In genomic region chr12:82095396-82095795, GRCm38 (mm10) we compare ENCODE assay signal across 20 mouse cellular contexts.
DNase-seq lines count a peak whose midpoint lies in the region; ATAC-seq and TF ChIP-seq lines count a peak whose summit lies in the region.
"Had no signal": no experiment of that assay in that cellular context is flagged by ENCODE, and none has a peak within 500 bp of the region (broad histone marks: within the 10 kb centered on the region; RNA-seq: fewer than 3 reads in every experiment).

No protein-coding gene starts in this region.

- no peak for TF ChIP-seq RAD21 in MEL (IDR thresholded peaks at IDR 0.05; ENCODE audit: low read depth, low read length)

- no peaks in the 10 kb centered on the region; a peak in 1 of 4 replicates for H3K27me3 ChIP-seq in MEL (ENCODE audit: control insufficient read depth in 1 of 2, insufficient read depth in 2 of 2, low read length in 2 of 2)
- H3K27me3 ChIP-seq in forebrain, embryonic 15.5 days, result no peaks in the 10 kb centered on the region
- H3K27me3 ChIP-seq: embryonic facial prominence, embryonic 12.5 days; forebrain, embryonic 13.5 days had no signal

- WGBS in forebrain, embryonic 15.5 days, result 95% methylated on average over 1 of the region's 1 CpGs

- H3K4me3 ChIP-seq in MEL (ENCODE audit: control insufficient read depth in 1 of 2, insufficient read depth in 1 of 2, low read depth in 2 of 2, low read length in 2 of 2), result no peak overlapping the region
- H3K4me3 ChIP-seq in forebrain, embryonic 15.5 days, result no peak overlapping the region
- H3K4me3 ChIP-seq: embryonic facial prominence, embryonic 10.5 days; embryonic facial prominence, embryonic 12.5 days; forebrain, embryonic 13.5 days had no signal

- no peak for TF ChIP-seq CTCF in MEL (IDR thresholded peaks at IDR 0.05 in 2 of 3, conservative IDR thresholded peaks at IDR 0.05 in 1 of 3; ENCODE audit: control insufficient read depth in 1 of 3, insufficient read depth in 1 of 3, low read depth in 2 of 3, low read length in 3 of 3, poor library complexity in 1 of 3, severe bottlenecking in 1 of 3)

- H3K9ac ChIP-seq in MEL (ENCODE audit: control insufficient read depth, low read depth, low read length, poor library complexity, severe bottlenecking), result no peak overlapping the region
- no peak overlapping the region for H3K9ac ChIP-seq in forebrain, embryonic 15.5 days (replicated peaks)
- H3K9ac ChIP-seq: embryonic facial prominence, embryonic 12.5 days; forebrain, embryonic 13.5 days had no signal

- no peaks in the 10 kb centered on the region for H3K4me1 ChIP-seq in MEL (ENCODE audit: control insufficient read depth in 1 of 2, insufficient read depth in 2 of 2, low read length in 2 of 2)
- peaks cover 9% of the 10 kb centered on the region for H3K4me1 ChIP-seq in forebrain, embryonic 15.5 days

- no peaks in the 10 kb centered on the region for H3K79me2 ChIP-seq in MEL (ENCODE audit: control insufficient read depth, insufficient read depth, low read length, poor library complexity)

- DNase-seq in A20 (ENCODE audit: low read depth, low spot score), result peak; percentile 32
- peak; percentile 11 for DNase-seq in MEL (ENCODE audit: low read depth, low spot score)
- no peak for DNase-seq in heart, adult 11 months
- no peak for DNase-seq in urinary bladder, adult 18-20 months (ENCODE audit: low spot score in 2 of 2)
- DNase-seq: adrenal gland, adult 2 months; adrenal gland, postnatal 10 days; adrenal gland, postnatal 25 days; cerebellum, adult 11 months; cerebellum, adult 18-20 months; cerebellum, adult 8-10 months; cerebellum, adult 9-11 months; cerebellum, postnatal 14 days; cerebellum, postnatal 36 days had no signal

- H3K27ac ChIP-seq in MEL (ENCODE audit: control insufficient read depth, low read depth, low read length), result no peak overlapping the region
- no peak overlapping the region for H3K27ac ChIP-seq in forebrain, embryonic 15.5 days (replicated peaks)
- H3K27ac ChIP-seq: embryonic facial prominence, embryonic 10.5 days; embryonic facial prominence, embryonic 12.5 days; forebrain, embryonic 13.5 days had no signal

- TF ChIP-seq POLR2A in MEL (IDR thresholded peaks at IDR 0.05; ENCODE audit: control insufficient read depth in 1 of 2, insufficient read depth in 1 of 2, low read depth in 1 of 2, low read length in 2 of 2, poor library complexity in 1 of 2), result no peak

- ATAC-seq in granulocyte monocyte progenitor cell, adult 5-6 weeks (replicated peaks; ENCODE audit: poor library complexity, severe bottlenecking), result peak; percentile 63
- ATAC-seq in forebrain, embryonic 15.5 days (replicated peaks), result no peak
- ATAC-seq: forebrain, embryonic 13.5 days; forebrain, embryonic 16.5 days had no signal

- H3K36me3 ChIP-seq in MEL (ENCODE audit: control insufficient read depth in 1 of 2, insufficient read depth in 2 of 2, low read length in 2 of 2), result no peaks in the 10 kb centered on the region
- H3K36me3 ChIP-seq in forebrain, embryonic 15.5 days, result no peaks in the 10 kb centered on the region
- H3K36me3 ChIP-seq: embryonic facial prominence, embryonic 10.5 days; embryonic facial prominence, embryonic 12.5 days; G1E had no signal

- no peak for TF ChIP-seq EP300 in MEL (IDR thresholded peaks at IDR 0.05; ENCODE audit: low read depth in 1 of 2, low read length in 2 of 2)

- H3K9me3 ChIP-seq in MEL (replicated peaks; ENCODE audit: insufficient read depth, low read length), result no peaks in the 10 kb centered on the region
- no peaks in the 10 kb centered on the region for H3K9me3 ChIP-seq in forebrain, embryonic 15.5 days
- H3K9me3 ChIP-seq: forebrain, embryonic 13.5 days had no signal

- H3K4me2 ChIP-seq in forebrain, embryonic 15.5 days (replicated peaks), result no peak overlapping the region
- H3K4me2 ChIP-seq: embryonic facial prominence, embryonic 12.5 days; forebrain, embryonic 13.5 days had no signal

TF ChIP-seq in MEL, 35 proteins besides CTCF, POLR2A, EP300 and RAD21:
- TF ChIP-seq USF1 (IDR thresholded peaks at IDR 0.05; ENCODE audit: low read depth, low read length) (no peak), ZC3H11A (IDR thresholded peaks at IDR 0.05; ENCODE audit: low read depth, low read length) (no peak), MYC (IDR thresholded peaks at IDR 0.05; ENCODE audit: low read depth, low read length) (no peak), ETS1 (IDR thresholded peaks at IDR 0.05; ENCODE audit: low read depth, low read length) (no peak), ZMIZ1 (IDR thresholded peaks at IDR 0.05; ENCODE audit: low read depth, low read length) (no peak), BHLHE40 (IDR thresholded peaks at IDR 0.05; ENCODE audit: borderline replicate concordance, low read depth, low read length) (no peak), SIN3A (IDR thresholded peaks at IDR 0.05; ENCODE audit: low read length) (no peak), USF2 (IDR thresholded peaks at IDR 0.05; ENCODE audit: borderline replicate concordance in 1 of 2, insufficient read depth in 1 of 2, low read depth in 1 of 2, low read length in 2 of 2) (no peak), UBTF (IDR thresholded peaks at IDR 0.05; ENCODE audit: borderline replicate concordance, insufficient read depth, low read depth, low read length) (no peak), ZNF384 (IDR thresholded peaks at IDR 0.05; ENCODE audit: low read depth, low read length) (no peak), NELFE (IDR thresholded peaks at IDR 0.05; ENCODE audit: low read depth, low read length) (no peak), ELF1 (IDR thresholded peaks at IDR 0.05; ENCODE audit: low read depth, low read length) (no peak), KAT2A (conservative IDR thresholded peaks at IDR 0.05; ENCODE audit: low read depth, low read length) (no peak), GABPA (IDR thresholded peaks at IDR 0.05; ENCODE audit: low read depth, low read length) (no peak), NRF1 (IDR thresholded peaks at IDR 0.05; ENCODE audit: insufficient read depth, low read depth, low read length, poor library complexity, severe bottlenecking) (no peak), TCF12 (IDR thresholded peaks at IDR 0.05; ENCODE audit: low read depth, low read length) (no peak), MXI1 (IDR thresholded peaks at IDR 0.05; ENCODE audit: low read depth, low read length) (no peak), HCFC1 (IDR thresholded peaks at IDR 0.05; ENCODE audit: low read depth, low read length) (no peak), TBP (IDR thresholded peaks at IDR 0.05; ENCODE audit: low read depth, low read length) (no peak), MAFK (IDR thresholded peaks at IDR 0.05; ENCODE audit: borderline replicate concordance, low read depth, low read length) (no peak)
TF ChIP-seq in MEL: peak in this region for 0.

Comparison
In these comparisons a context has a peak if more than half of its experiments do, and no peak if none do; other contexts are left out.
1. DNase-seq: peak in A20 (single experiment) and MEL (single experiment); none in heart, adult 11 months (single experiment) and urinary bladder, adult 18-20 months (0 of 2).